Comparison of ENCODE assay signal across 9 mouse cellular contexts in genomic region chr3:89147979-89148311, GRCm38 (mm10). TPM values are rescaled to one million over a fixed set of nuclear protein-coding genes. Genes with fewer than 3 reads are reported as not detected.
DNase-seq lines count a peak whose midpoint lies in the region; ATAC-seq and TF ChIP-seq lines count a peak whose summit lies in the region.
"Had no signal": no experiment of that assay in that cellular context is flagged by ENCODE, and none has a peak within 500 bp of the region (broad histone marks: within the 10 kb centered on the region; RNA-seq: fewer than 3 reads in every experiment).

No protein-coding gene starts in this region.

- H3K27ac ChIP-seq in heart, embryonic 12.5 days (ENCODE audit: poor library complexity, severe bottlenecking) = no peak overlapping the region
- peak overlapping the region; percentile 34; the same call in 1 of the 2 replicates for H3K27ac ChIP-seq in midbrain, embryonic 10.5 days (replicated peaks)
- no peak overlapping the region for H3K27ac ChIP-seq in midbrain, embryonic 16.5 days (ENCODE audit: low read length)
- peak overlapping the region; percentile 40 for H3K27ac ChIP-seq in intestine, embryonic 16.5 days (ENCODE audit: low read length)
- no peak overlapping the region for H3K27ac ChIP-seq in small intestine, adult 2 months (ENCODE audit: insufficient read depth, low read depth, low read length)

- ATAC-seq in heart, embryonic 12.5 days (ENCODE audit: insufficient number of reproducible peaks, low FRiP score) = peak; percentile 16; the same call in 1 of the 2 replicates
- ATAC-seq in midbrain, embryonic 16.5 days = no peak
- peak; percentile 66; the same call in 1 of the 2 replicates for ATAC-seq in intestine, embryonic 16.5 days

- no peak for TF ChIP-seq CTCF in small intestine, adult 2 months (IDR thresholded peaks at IDR 0.05; ENCODE audit: extremely low read depth, insufficient read length, insufficient replicate concordance, low read depth, low read length)

- peaks cover 9% of the 10 kb centered on the region for H3K4me1 ChIP-seq in heart, embryonic 12.5 days (replicated peaks)
- peaks cover 44% of the 10 kb centered on the region for H3K4me1 ChIP-seq in midbrain, embryonic 10.5 days
- H3K4me1 ChIP-seq in midbrain, embryonic 16.5 days (ENCODE audit: control insufficient read depth, insufficient read depth, low read length) = no peaks in the 10 kb centered on the region
- 0 out of 2 replicates have a peak, but pooled peaks cover 3% of the 10 kb centered on the region for H3K4me1 ChIP-seq in intestine, embryonic 16.5 days (ENCODE audit: control insufficient read depth, insufficient read depth, low read length)
- peaks cover 10% of the 10 kb centered on the region for H3K4me1 ChIP-seq in small intestine, adult 2 months (ENCODE audit: control insufficient read depth, insufficient read depth, insufficient read length, low read length)

- no peaks in the 10 kb centered on the region for H3K9me3 ChIP-seq in heart, embryonic 12.5 days (replicated peaks)
- H3K9me3 ChIP-seq in midbrain, embryonic 10.5 days (replicated peaks) = no peaks in the 10 kb centered on the region
- H3K9me3 ChIP-seq in midbrain, embryonic 16.5 days (replicated peaks; ENCODE audit: control insufficient read depth, low read length, poor library complexity, severe bottlenecking) = no peaks in the 10 kb centered on the region
- no peaks in the 10 kb centered on the region for H3K9me3 ChIP-seq in intestine, embryonic 16.5 days (ENCODE audit: control insufficient read depth, low read length)

- peak overlapping the region; percentile 45 for H3K9ac ChIP-seq in heart, embryonic 12.5 days
- H3K9ac ChIP-seq in midbrain, embryonic 16.5 days (ENCODE audit: low read depth, low read length) = no peak overlapping the region
- H3K9ac ChIP-seq in intestine, embryonic 16.5 days (ENCODE audit: low read depth, low read length) = peak overlapping the region; percentile 54

- no peak for TF ChIP-seq POLR2A in small intestine, adult 2 months (IDR thresholded peaks at IDR 0.05; ENCODE audit: low read depth, low read length)

- no peaks in the 10 kb centered on the region for H3K36me3 ChIP-seq in heart, embryonic 12.5 days
- H3K36me3 ChIP-seq in midbrain, embryonic 10.5 days = 0 out of 2 replicates have a peak, but pooled peaks cover 10% of the 10 kb centered on the region
- peaks cover 9% of the 10 kb centered on the region; the same call in 1 of the 2 replicates for H3K36me3 ChIP-seq in midbrain, embryonic 16.5 days (ENCODE audit: control insufficient read depth, insufficient read depth, low read length)
- H3K36me3 ChIP-seq in intestine, embryonic 16.5 days (ENCODE audit: control insufficient read depth, insufficient read depth, low read length) = peaks cover under 1% of the 10 kb centered on the region; the same call in 1 of the 2 replicates
- H3K36me3 ChIP-seq in small intestine, adult 2 months (ENCODE audit: control insufficient read depth, insufficient read depth, low read length) = peaks cover 27% of the 10 kb centered on the region

- peak overlapping the region; percentile 27 for H3K4me3 ChIP-seq in heart, embryonic 12.5 days
- H3K4me3 ChIP-seq in midbrain, embryonic 10.5 days = peak overlapping the region; percentile 42
- H3K4me3 ChIP-seq in midbrain, embryonic 16.5 days (ENCODE audit: low read depth, low read length) = no peak overlapping the region
- peak overlapping the region; percentile 30 for H3K4me3 ChIP-seq in intestine, embryonic 16.5 days (ENCODE audit: low read length)
- H3K4me3 ChIP-seq in small intestine, adult 2 months (ENCODE audit: low read depth, low read length) = peak overlapping the region; percentile 54
- H3K4me3 ChIP-seq: myocyte had no signal

- H3K4me2 ChIP-seq in heart, embryonic 12.5 days = peak overlapping the region; percentile 64
- no peak overlapping the region for H3K4me2 ChIP-seq in midbrain, embryonic 16.5 days (ENCODE audit: low read length)
- H3K4me2 ChIP-seq in intestine, embryonic 16.5 days (ENCODE audit: low read depth, low read length) = peak overlapping the region; percentile 50

- 3% methylated on average over 15 of the region's 15 CpGs for WGBS in heart, embryonic 12.5 days
- 10% methylated on average over 15 of the region's 15 CpGs for WGBS in midbrain, embryonic 10.5 days
- 10% methylated on average over 15 of the region's 15 CpGs for WGBS in midbrain, embryonic 16.5 days
- WGBS in intestine, embryonic 16.5 days = 10% methylated on average over 15 of the region's 15 CpGs
- 11% methylated on average over 15 of the region's 15 CpGs for WGBS in small intestine, adult 2 months

- no peak for DNase-seq in heart, postnatal 4 days
- DNase-seq in midbrain, embryonic 10.5 days (ENCODE audit: low spot score) = no peak
- DNase-seq in urinary bladder, postnatal 10 days (ENCODE audit: low spot score) = no peak
- no peak for DNase-seq in layer of hippocampus, adult 11-12 months (ENCODE audit: low spot score)

- peaks cover 93% of the 10 kb centered on the region for H3K27me3 ChIP-seq in heart, embryonic 12.5 days (replicated peaks)
- peaks cover 62% of the 10 kb centered on the region for H3K27me3 ChIP-seq in midbrain, embryonic 10.5 days (ENCODE audit: low read depth, poor library complexity, severe bottlenecking)
- no peaks in the 10 kb centered on the region for H3K27me3 ChIP-seq in midbrain, embryonic 16.5 days (ENCODE audit: control insufficient read depth, insufficient read depth, low read depth, low read length)
- H3K27me3 ChIP-seq in intestine, embryonic 16.5 days (replicated peaks; ENCODE audit: control insufficient read depth, insufficient read depth, low read length) = no peaks in the 10 kb centered on the region
- H3K27me3 ChIP-seq in small intestine, adult 2 months (ENCODE audit: control insufficient read depth, insufficient read depth, low read length) = peaks cover 6% of the 10 kb centered on the region; the same call in 1 of the 2 replicates

RNA-seq across cellular contexts. Expression of gene Pklr, which starts 12.0 kb away (rescaled TPM):
- polyA plus RNA-seq in heart, embryonic 12.5 days (2016; fragmentation: Nextera tagmentation; extraction: Ambion mirVana) = 1.7 and 2.8 TPM in 2 replicates
- total RNA-seq in heart, postnatal 4 days (2021) = not detected
- 4.1 and 5.9 TPM in 2 replicates for polyA plus RNA-seq in midbrain, embryonic 10.5 days (2016; fragmentation: Nextera tagmentation; extraction: Ambion mirVana)
- 0.30 TPM in 1 of 2 replicates, not detected in the other for polyA plus RNA-seq in midbrain, embryonic 16.5 days (2015; fragmentation: Nextera tagmentation; extraction: Ambion mirVana)
- 148 and 174 TPM in 2 replicates for polyA plus RNA-seq in intestine, embryonic 16.5 days (2015; fragmentation: Nextera tagmentation; extraction: Ambion mirVana)
- 264 and 580 TPM in 2 replicates for polyA plus RNA-seq in small intestine, adult 2 months (2012; rRNA removed)
- polyA plus RNA-seq: myocyte had no signal

RNA-seq across cellular contexts. Expression of gene Hcn3, which starts 12.1 kb away (rescaled TPM):
- 0.45 and 0.65 TPM in 2 replicates for polyA plus RNA-seq in heart, embryonic 12.5 days (2016; fragmentation: Nextera tagmentation; extraction: Ambion mirVana)
- total RNA-seq in heart, postnatal 4 days (2021) = 1 to 10 TPM in 1 of 2 experiments, under 1 TPM in 1; 0.86 to 1.1 TPM
- 6.3 and 10.6 TPM in 2 replicates for polyA plus RNA-seq in midbrain, embryonic 10.5 days (2016; fragmentation: Nextera tagmentation; extraction: Ambion mirVana)
- polyA plus RNA-seq in midbrain, embryonic 16.5 days (2015; fragmentation: Nextera tagmentation; extraction: Ambion mirVana) = 59.1 and 65.9 TPM in 2 replicates
- polyA plus RNA-seq in intestine, embryonic 16.5 days (2015; fragmentation: Nextera tagmentation; extraction: Ambion mirVana) = 2.0 TPM in 2 replicates
- 0.30 and 1.3 TPM in 2 replicates for polyA plus RNA-seq in small intestine, adult 2 months (2012; rRNA removed)

RNA-seq across cellular contexts. Expression of gene Clk2, which starts 16.6 kb away (rescaled TPM):
- polyA plus RNA-seq in heart, embryonic 12.5 days (2016; fragmentation: Nextera tagmentation; extraction: Ambion mirVana) = 24.6 and 24.8 TPM in 2 replicates
- 10 to 100 TPM; 30.3 to 32.1 TPM for total RNA-seq in heart, postnatal 4 days (2021)
- polyA plus RNA-seq in midbrain, embryonic 10.5 days (2016; fragmentation: Nextera tagmentation; extraction: Ambion mirVana) = 33.8 and 34.0 TPM in 2 replicates
- 15.9 and 19.7 TPM in 2 replicates for polyA plus RNA-seq in midbrain, embryonic 16.5 days (2015; fragmentation: Nextera tagmentation; extraction: Ambion mirVana)
- 17.3 and 18.0 TPM in 2 replicates for polyA plus RNA-seq in intestine, embryonic 16.5 days (2015; fragmentation: Nextera tagmentation; extraction: Ambion mirVana)
- 20.6 and 27.7 TPM in 2 replicates for polyA plus RNA-seq in small intestine, adult 2 months (2012; rRNA removed)

RNA-seq across cellular contexts. Expression of gene Scamp3, which starts 29.3 kb away (rescaled TPM):
- 88.8 and 92.5 TPM in 2 replicates for polyA plus RNA-seq in heart, embryonic 12.5 days (2016; fragmentation: Nextera tagmentation; extraction: Ambion mirVana)
- 10 to 100 TPM; 46.7 to 47.3 TPM for total RNA-seq in heart, postnatal 4 days (2021)
- 99.2 and 104 TPM in 2 replicates for polyA plus RNA-seq in midbrain, embryonic 10.5 days (2016; fragmentation: Nextera tagmentation; extraction: Ambion mirVana)
- polyA plus RNA-seq in midbrain, embryonic 16.5 days (2015; fragmentation: Nextera tagmentation; extraction: Ambion mirVana) = 145 and 152 TPM in 2 replicates
- 141 and 142 TPM in 2 replicates for polyA plus RNA-seq in intestine, embryonic 16.5 days (2015; fragmentation: Nextera tagmentation; extraction: Ambion mirVana)
- polyA plus RNA-seq in small intestine, adult 2 months (2012; rRNA removed) = 57.0 and 96.1 TPM in 2 replicates

RNA-seq across cellular contexts. Expression of gene Fam189b, which starts 35.0 kb away (rescaled TPM):
- polyA plus RNA-seq in heart, embryonic 12.5 days (2016; fragmentation: Nextera tagmentation; extraction: Ambion mirVana) = 15.4 and 15.6 TPM in 2 replicates
- total RNA-seq in heart, postnatal 4 days (2021) = 1 to 10 TPM; 8.8 to 9.0 TPM
- 31.0 and 35.0 TPM in 2 replicates for polyA plus RNA-seq in midbrain, embryonic 10.5 days (2016; fragmentation: Nextera tagmentation; extraction: Ambion mirVana)
- polyA plus RNA-seq in midbrain, embryonic 16.5 days (2015; fragmentation: Nextera tagmentation; extraction: Ambion mirVana) = 31.8 and 33.6 TPM in 2 replicates
- 16.7 and 20.8 TPM in 2 replicates for polyA plus RNA-seq in intestine, embryonic 16.5 days (2015; fragmentation: Nextera tagmentation; extraction: Ambion mirVana)
- polyA plus RNA-seq in small intestine, adult 2 months (2012; rRNA removed) = 14.0 and 19.4 TPM in 2 replicates

Comparison
In these comparisons a context has a peak if more than half of its experiments do, and no peak if none do; other contexts are left out.
1. H3K27ac ChIP-seq: peak in midbrain, embryonic 10.5 days (single experiment) and intestine, embryonic 16.5 days (single experiment); none in heart, embryonic 12.5 days (single experiment), midbrain, embryonic 16.5 days (single experiment) and small intestine, adult 2 months (single experiment).
2. RNA of gene Pklr, which starts 12.0 kb away (polyA plus RNA-seq): 264 to 580 TPM in small intestine, adult 2 months and 148 to 174 TPM in intestine, embryonic 16.5 days; 4.1 to 5.9 TPM in midbrain, embryonic 10.5 days, 1.7 to 2.8 TPM in heart, embryonic 12.5 days and 0.30 TPM in midbrain, embryonic 16.5 days; every median in the first group is over 10 times any median in the second.